Mouse (Mus musculus): ENCODE data around the gene Gli3.

The Gli3 gene

GRCm38 (mm10) chr13:15495820-15496219 is 32.8 kb downstream of the Gli3 start:
- DNase-seq (ENCODE audit: low read depth, low spot score), result no peak

GRCm38 (mm10) chr13:15498338-15498737 is 35.3 kb downstream of the Gli3 start:
- DNase-seq (ENCODE audit: low read depth, low spot score), result no peak

GRCm38 (mm10) chr13:15510925-15511324 is 47.9 kb downstream of the Gli3 start:
- no peak for DNase-seq (ENCODE audit: low read depth, low spot score)

- no peak for DNase-seq (ENCODE audit: low read depth, low spot score)
Observed at GRCm38 (mm10) chr13:15513114-15513513, 50.1 kb downstream of the Gli3 start.

- DNase-seq (ENCODE audit: low read depth, low spot score), result no peak
Observed at GRCm38 (mm10) chr13:15514082-15514481, 51.0 kb downstream of the Gli3 start.

GRCm38 (mm10) chr13:15517048-15517760 is 54.2 kb downstream of the Gli3 start:
- DNase-seq (ENCODE audit: low read depth, low spot score), result no peak

GRCm38 (mm10) chr13:15520353-15520752 is 57.3 kb downstream of the Gli3 start:
- DNase-seq (ENCODE audit: low read depth, low spot score), result no peak

- no peak for DNase-seq (ENCODE audit: low read depth, low spot score)
Observed at GRCm38 (mm10) chr13:15522153-15522552, 59.1 kb downstream of the Gli3 start.

GRCm38 (mm10) chr13:15524208-15524607 is 61.2 kb downstream of the Gli3 start:
- DNase-seq (ENCODE audit: low read depth, low spot score), result no peak

- DNase-seq (ENCODE audit: low read depth, low spot score), result no peak
Observed at GRCm38 (mm10) chr13:15526691-15527090, 63.7 kb downstream of the Gli3 start.

GRCm38 (mm10) chr13:15531568-15531967 is 68.5 kb downstream of the Gli3 start:
- DNase-seq (ENCODE audit: low read depth, low spot score), result no peak

- no peak for DNase-seq (ENCODE audit: low read depth, low spot score)
Observed at GRCm38 (mm10) chr13:15537206-15537605, 74.2 kb downstream of the Gli3 start.

- no peak for DNase-seq (ENCODE audit: low read depth, low spot score)
Observed at GRCm38 (mm10) chr13:15537611-15538010, 74.6 kb downstream of the Gli3 start.

- DNase-seq (ENCODE audit: low read depth, low spot score), result no peak
Observed at GRCm38 (mm10) chr13:15538389-15538788, 75.4 kb downstream of the Gli3 start.

GRCm38 (mm10) chr13:15542053-15542452 is 79.0 kb downstream of the Gli3 start:
- peak; percentile 45 for DNase-seq (ENCODE audit: low read depth, low spot score)

GRCm38 (mm10) chr13:15543169-15543887 is 80.3 kb downstream of the Gli3 start:
- no peak for DNase-seq (ENCODE audit: low read depth, low spot score)

GRCm38 (mm10) chr13:15543888-15544640 is 81.0 kb downstream of the Gli3 start:
- DNase-seq (ENCODE audit: low read depth, low spot score), result peak; percentile 36

GRCm38 (mm10) chr13:15545346-15545896 is 82.4 kb downstream of the Gli3 start:
- no peak for DNase-seq (ENCODE audit: low read depth, low spot score)

GRCm38 (mm10) chr13:15546258-15546657 is 83.2 kb downstream of the Gli3 start:
- DNase-seq (ENCODE audit: low read depth, low spot score), result no peak

GRCm38 (mm10) chr13:15549466-15549865 is 86.4 kb downstream of the Gli3 start:
- DNase-seq (ENCODE audit: low read depth, low spot score), result no peak

- no peak for DNase-seq (ENCODE audit: low read depth, low spot score)
Observed at GRCm38 (mm10) chr13:15550027-15550602, 87.1 kb downstream of the Gli3 start.

GRCm38 (mm10) chr13:15550731-15551130 is 87.7 kb downstream of the Gli3 start:
- no peak for DNase-seq (ENCODE audit: low read depth, low spot score)
